Mouse (Mus musculus) forebrain, embryonic 12.5 days (tissue): ENCODE measurements around the gene Cdk5rap1. TPM values are rescaled to one million over a fixed set of nuclear protein-coding genes. Genes with fewer than 3 reads are reported as not detected.

ENCODE experiments used
- ATAC-seq: fragments of 200-750 bp; cut with Nextera tagmentation; 2 replicates; pipeline ENCODE4 v1.8.0; 2017; ENCODE audit warnings: moderate TSS enrichment; ENCODE audit not compliant: low FRiP score
- H3K27ac ChIP-seq: fragments of 300-500 bp; sonication (generic); 2 replicates; pipeline ENCODE4 v1.5.1; 2016; ENCODE audit warnings: mild to moderate bottlenecking
- H3K27me3 ChIP-seq: fragments of 300-500 bp; sonication (generic); 2 replicates; pipeline ENCODE4 v1.6.1; 2016; ENCODE audit warnings: mild to moderate bottlenecking
- H3K36me3 ChIP-seq: fragments of 300-500 bp; sonication (generic); replicated peaks from 2 replicates; pipeline ENCODE4 v1.6.1; 2016; ENCODE audit warnings: mild to moderate bottlenecking
- H3K4me1 ChIP-seq: fragments of 300-500 bp; sonication (generic); 2 replicates; pipeline ENCODE4 v1.6.1; 2016
- H3K4me2 ChIP-seq: fragments of 300-500 bp; sonication (generic); 2 replicates; pipeline ENCODE4 v1.6.1; 2016; ENCODE audit warnings: mild to moderate bottlenecking, moderate library complexity
- H3K4me3 ChIP-seq: fragments of 300-500 bp; sonication (generic); replicated peaks from 2 replicates; pipeline ENCODE4 v1.5.1; 2016; ENCODE audit warnings: mild to moderate bottlenecking
- H3K9ac ChIP-seq: fragments of 300-500 bp; sonication (generic); 2 replicates; pipeline ENCODE4 v1.6.1; 2016; ENCODE audit warnings: mild to moderate bottlenecking
- H3K9me3 ChIP-seq: fragments of 300-500 bp; sonication (generic); 2 replicates; pipeline ENCODE4 v1.6.1; 2016
- WGBS: fragments of 180-500 bp; shearing (Covaris S2); methylation state at CpG from one replicate; pipeline ENCODE4 v1.1.7; 2016; 5-methylcytosine and 5-hydroxymethylcytosine counted together
- polyA plus RNA-seq: library from polyadenylated mRNA; unstranded; fragments of >200 nt; fragmentation: Nextera tagmentation; extraction: Ambion mirVana; gene quantifications from 2 replicates; pipeline ENCODE4 v1.2.1, GENCODE M21; 2016

Gene Cdk5rap1
- polyA plus RNA-seq, 1 experiment from 2014 or later, result 15.2 TPM

GRCm38 (mm10) chr2:154405447-154405994 is 32.7 kb upstream of the Cdk5rap1 start:
- no peak overlapping the region for H3K27ac ChIP-seq
- no peaks in the 10 kb centered on the region for H3K9me3 ChIP-seq
- H3K4me2 ChIP-seq, result no peak overlapping the region
- H3K4me3 ChIP-seq, result no peak overlapping the region
- H3K36me3 ChIP-seq, result no peaks in the 10 kb centered on the region
- no peak overlapping the region for H3K9ac ChIP-seq
- peaks cover 43% of the 10 kb centered on the region for H3K27me3 ChIP-seq
- no peak for ATAC-seq
- H3K4me1 ChIP-seq, result peaks cover 28% of the 10 kb centered on the region
- WGBS, result 59% methylated on average over 5 of the region's 5 CpGs

- no peak for ATAC-seq
- Histone ChIP-seq H3K4me2 (no peak overlapping the region), H3K27ac (no peak overlapping the region), H3K27me3 (peaks cover 25% of the 10 kb centered on the region), H3K9ac (no peak overlapping the region), H3K36me3 (no peaks in the 10 kb centered on the region), H3K4me3 (no peak overlapping the region), H3K9me3 (no peaks in the 10 kb centered on the region), H3K4me1 (peaks cover 23% of the 10 kb centered on the region; the same call in 1 of the 2 replicates)
- WGBS, result 33% methylated on average over 7 of the region's 7 CpGs
Observed at GRCm38 (mm10) chr2:154402811-154403210, 30.0 kb upstream of the Cdk5rap1 start.

- ATAC-seq, result no peak
- Histone ChIP-seq H3K27me3 (peaks cover 17% of the 10 kb centered on the region), H3K27ac (no peak overlapping the region), H3K9ac (no peak overlapping the region), H3K36me3 (no peaks in the 10 kb centered on the region), H3K4me1 (peaks cover 17% of the 10 kb centered on the region; the same call in 1 of the 2 replicates), H3K4me3 (no peak overlapping the region), H3K9me3 (no peaks in the 10 kb centered on the region), H3K4me2 (no peak overlapping the region)
- 62% methylated on average over 1 of the region's 1 CpGs for WGBS
Observed at GRCm38 (mm10) chr2:154401976-154402375, 29.2 kb upstream of the Cdk5rap1 start.

- H3K4me1 ChIP-seq, result peaks cover 9% of the 10 kb centered on the region; the same call in 1 of the 2 replicates
- H3K27ac ChIP-seq, result no peak overlapping the region
- no peaks in the 10 kb centered on the region for H3K9me3 ChIP-seq
- H3K4me3 ChIP-seq, result no peak overlapping the region
- H3K9ac ChIP-seq, result no peak overlapping the region
- no peaks in the 10 kb centered on the region for H3K27me3 ChIP-seq
- H3K4me2 ChIP-seq, result no peak overlapping the region
- no peak for ATAC-seq
- 85% methylated on average over 2 of the region's 2 CpGs for WGBS
- no peaks in the 10 kb centered on the region for H3K36me3 ChIP-seq
Observed at GRCm38 (mm10) chr2:154399325-154399724, 26.5 kb upstream of the Cdk5rap1 start.

GRCm38 (mm10) chr2:154398267-154398666 is 25.5 kb upstream of the Cdk5rap1 start:
- H3K9me3 ChIP-seq, result no peaks in the 10 kb centered on the region

GRCm38 (mm10) chr2:154396529-154396928 is 23.7 kb upstream of the Cdk5rap1 start:
- ATAC-seq, result no peak
- H3K9me3 ChIP-seq, result no peaks in the 10 kb centered on the region
- 82% methylated on average over 2 of the region's 2 CpGs for WGBS

More at GRCm38 (mm10) chr2:154398267-154398666, 25.5 kb upstream of the Cdk5rap1 start:
- Histone ChIP-seq H3K27ac (no peak overlapping the region), H3K4me3 (no peak overlapping the region), H3K27me3 (no peaks in the 10 kb centered on the region), H3K36me3 (no peaks in the 10 kb centered on the region), H3K4me1 (peaks cover 8% of the 10 kb centered on the region; the same call in 1 of the 2 replicates), H3K9ac (no peak overlapping the region), H3K4me2 (no peak overlapping the region)
- 92% methylated on average over 7 of the region's 7 CpGs for WGBS
- no peak for ATAC-seq

GRCm38 (mm10) chr2:154394602-154395001 is 21.8 kb upstream of the Cdk5rap1 start:
- Histone ChIP-seq H3K36me3 (no peaks in the 10 kb centered on the region), H3K27ac (no peak overlapping the region), H3K4me2 (no peak overlapping the region), H3K27me3 (no peaks in the 10 kb centered on the region), H3K9me3 (no peaks in the 10 kb centered on the region), H3K4me1 (no peaks in the 10 kb centered on the region), H3K9ac (no peak overlapping the region), H3K4me3 (no peak overlapping the region)
- no peak for ATAC-seq
- 85% methylated on average over 3 of the region's 3 CpGs for WGBS

More at GRCm38 (mm10) chr2:154396529-154396928, 23.7 kb upstream of the Cdk5rap1 start:
- Histone ChIP-seq H3K27me3 (no peaks in the 10 kb centered on the region), H3K9ac (no peak overlapping the region), H3K27ac (no peak overlapping the region), H3K4me2 (no peak overlapping the region), H3K36me3 (no peaks in the 10 kb centered on the region), H3K4me1 (no peaks in the 10 kb centered on the region), H3K4me3 (no peak overlapping the region)

GRCm38 (mm10) chr2:154390180-154390964 is 17.6 kb upstream of the Cdk5rap1 start:
- Histone ChIP-seq H3K9ac (no peak overlapping the region), H3K4me3 (no peak overlapping the region), H3K9me3 (no peaks in the 10 kb centered on the region), H3K36me3 (no peaks in the 10 kb centered on the region), H3K27me3 (no peaks in the 10 kb centered on the region), H3K4me1 (no peaks in the 10 kb centered on the region), H3K4me2 (no peak overlapping the region), H3K27ac (no peak overlapping the region)
- no peak for ATAC-seq
- 89% methylated on average over 11 of the region's 11 CpGs for WGBS

- Histone ChIP-seq H3K27me3 (no peaks in the 10 kb centered on the region), H3K4me1 (no peaks in the 10 kb centered on the region), H3K27ac (no peak overlapping the region), H3K4me2 (no peak overlapping the region), H3K9ac (no peak overlapping the region), H3K4me3 (no peak overlapping the region), H3K36me3 (no peaks in the 10 kb centered on the region), H3K9me3 (no peaks in the 10 kb centered on the region)
- 86% methylated on average over 7 of the region's 7 CpGs for WGBS
- no peak for ATAC-seq
Observed at GRCm38 (mm10) chr2:154379103-154379502, 6.3 kb upstream of the Cdk5rap1 start.

- no peak overlapping the region for H3K4me3 ChIP-seq
- 89% methylated on average over 6 of the region's 6 CpGs for WGBS
- no peaks in the 10 kb centered on the region for H3K27me3 ChIP-seq
- H3K4me1 ChIP-seq, result peaks cover 9% of the 10 kb centered on the region
- H3K4me2 ChIP-seq, result no peak overlapping the region
- ATAC-seq, result no peak
- no peaks in the 10 kb centered on the region for H3K36me3 ChIP-seq
- H3K9me3 ChIP-seq, result no peaks in the 10 kb centered on the region
- H3K9ac ChIP-seq, result no peak overlapping the region
- H3K27ac ChIP-seq, result no peak overlapping the region
Observed at GRCm38 (mm10) chr2:154374807-154375601, 2.2 kb upstream of the Cdk5rap1 start.

GRCm38 (mm10) chr2:154373961-154374632 is 1.3 kb upstream of the Cdk5rap1 start:
- peaks cover 9% of the 10 kb centered on the region for H3K4me1 ChIP-seq
- no peak for ATAC-seq
- H3K9ac ChIP-seq, result no peak overlapping the region
- no peak overlapping the region for H3K27ac ChIP-seq
- H3K4me3 ChIP-seq, result no peak overlapping the region
- no peaks in the 10 kb centered on the region for H3K9me3 ChIP-seq
- no peak overlapping the region for H3K4me2 ChIP-seq
- H3K36me3 ChIP-seq, result no peaks in the 10 kb centered on the region
- no peaks in the 10 kb centered on the region for H3K27me3 ChIP-seq
- WGBS, result 56% methylated on average over 6 of the region's 6 CpGs
